Mouse (Mus musculus) liver, adult 2 months (tissue): Measurements from ENCODE around the gene Sub1. TPM values are rescaled to one million over a fixed set of nuclear protein-coding genes. Genes with fewer than 3 reads are reported as not detected.

Experiments used
- DNase-seq: peaks from one replicate; pipeline ENCODE4 v3.0.0-alpha.2; 2011; ENCODE audit warnings: low read depth, low spot score; ENCODE audit errors: extremely low read depth
- H3K27ac ChIP-seq: fragments of 200-500 bp; replicated peaks from 2 replicates; pipeline ENCODE4 v1.5.1; 2012; ENCODE audit warnings: low read depth, mild to moderate bottlenecking, control low read depth, inconsistent platforms, low read length; ENCODE audit not compliant: insufficient read depth
- H3K27me3 ChIP-seq: fragments of 200-500 bp; 2 replicates; pipeline ENCODE4 v1.6.1; 2012; ENCODE audit warnings: mild to moderate bottlenecking, moderate library complexity, low read length, inconsistent platforms; ENCODE audit not compliant: control insufficient read depth, insufficient read depth
- H3K36me3 ChIP-seq: fragments of 200-500 bp; 2 replicates; pipeline ENCODE4 v1.6.1; 2012; ENCODE audit warnings: low read length, inconsistent platforms; ENCODE audit not compliant: control insufficient read depth, insufficient read depth
- H3K4me1 ChIP-seq: fragments of 200-500 bp; 2 replicates; pipeline ENCODE4 v1.6.1; 2011; ENCODE audit warnings: low read length; ENCODE audit not compliant: control insufficient read depth, insufficient read depth
- H3K4me3 ChIP-seq: fragments of 200-500 bp; 2 replicates; pipeline ENCODE4 v1.5.1; 2011; ENCODE audit warnings: low read depth, mild to moderate bottlenecking, control low read depth, low read length, moderate library complexity; ENCODE audit not compliant: insufficient read depth
- H3K79me2 ChIP-seq: fragments of 200-500 bp; 2 replicates; pipeline ENCODE4 v1.6.1; 2012; ENCODE audit warnings: inconsistent platforms, mild to moderate bottlenecking, low read length, moderate library complexity; ENCODE audit not compliant: control insufficient read depth, insufficient read depth
- H3K9ac ChIP-seq: fragments of 200-500 bp; 2 replicates; pipeline ENCODE4 v1.6.1; 2012; ENCODE audit warnings: low read depth, mild to moderate bottlenecking, control low read depth, inconsistent platforms, low read length
- CTCF ChIP-seq: fragments of 200-500 bp; IDR thresholded peaks from 2 replicates; pipeline ENCODE4 v1.5.1; 2011; ENCODE audit warnings: low read depth, low read length, control low read depth
- POLR2A ChIP-seq: fragments of 200-500 bp; IDR thresholded peaks from 2 replicates; pipeline ENCODE4 v1.6.1; 2011; ENCODE audit warnings: low read length, control low read depth; ENCODE audit not compliant: insufficient read depth; ENCODE audit errors: extremely low read depth
- WGBS: fragments of 180-500 bp; shearing (Covaris S2); methylation state at CpG from one replicate; pipeline ENCODE4 v1.1.7; 2018; 5-methylcytosine and 5-hydroxymethylcytosine counted together
- polyA plus RNA-seq: library from polyadenylated mRNA; depleted of rRNA; stranded (reverse); fragments of >200 nt; gene quantifications from 2 replicates; pipeline ENCODE4 v1.2.3, GENCODE M21; 2012; rRNA removed
- total RNA-seq: library from RNA; depleted of rRNA; stranded (reverse); fragments of >200 nt; gene quantifications from 2 replicates; pipeline ENCODE4 v1.2.3, GENCODE M21; 2014; rRNA removed

The Sub1 gene
- total and polyA plus RNA-seq, 2 experiments: 2.4 to 63.4 TPM

GRCm38 (mm10) chr15:11940855-11941254, 55.9 kb downstream of the Sub1 start:
- TF ChIP-seq POLR2A: no peak
- TF ChIP-seq CTCF: no peak
- no peak overlapping the region for H3K27ac ChIP-seq
- DNase-seq: no peak

More at GRCm38 (mm10) chr15:11940855-11941254, 55.9 kb downstream of the Sub1 start:
- Histone ChIP-seq H3K79me2 (no peaks in the 10 kb centered on the region), H3K9ac (no peak overlapping the region), H3K4me1 (no peaks in the 10 kb centered on the region), H3K36me3 (no peaks in the 10 kb centered on the region), H3K4me3 (no peak overlapping the region), H3K27me3 (no peaks in the 10 kb centered on the region)
- 84% methylated on average over 5 of the region's 5 CpGs for WGBS

Other genes starting within 250 kb of the Sub1 start
- 1.4 and 2.3 TPM in 2 replicates for gene Npr3, start 89.7 kb downstream of the Sub1 start, total RNA-seq
- 0.73 and 0.87 TPM in 2 replicates for gene Npr3, start 89.7 kb downstream of the Sub1 start, polyA plus RNA-seq
- 34.2 and 36.7 TPM in 2 replicates for gene Zfr, start 120.8 kb upstream of the Sub1 start, total RNA-seq
- gene Zfr, start 120.8 kb upstream of the Sub1 start, polyA plus RNA-seq: 46.2 and 61.6 TPM in 2 replicates
- gene Mtmr12, start 208.0 kb upstream of the Sub1 start, total RNA-seq: 3.4 and 4.4 TPM in 2 replicates
- 5.7 and 6.5 TPM in 2 replicates for gene Mtmr12, start 208.0 kb upstream of the Sub1 start, polyA plus RNA-seq